Mouse (Mus musculus): ENCODE measurements around the gene Farp1.

GRCm38 (mm10) chr14:121005621-121006020, 29.4 kb upstream of the Farp1 start:
- no peak for TF ChIP-seq POLR2A (IDR thresholded peaks at IDR 0.05; ENCODE audit: borderline replicate concordance, extremely low read depth, insufficient read depth, insufficient read length, poor library complexity, severe bottlenecking)
- TF ChIP-seq CTCF (IDR thresholded peaks at IDR 0.05; ENCODE audit: borderline replicate concordance, extremely low read depth, insufficient read depth, insufficient read length) = no peak
